Mouse (Mus musculus) C2C12 (cell line): Measurements from ENCODE around the gene Lrrtm4. TPM values are rescaled to one million over a fixed set of nuclear protein-coding genes. Genes with fewer than 3 reads are reported as not detected.

Experiments
- H3K27me3 ChIP-seq: one replicate; pipeline ENCODE4 v1.6.1; 2011; ENCODE audit not compliant: control insufficient read depth, insufficient read depth, insufficient read length
- H3K36me3 ChIP-seq: one replicate; pipeline ENCODE4 v1.6.1; 2011; ENCODE audit not compliant: control insufficient read depth, insufficient read depth
- H3K4me3 ChIP-seq: one replicate; pipeline ENCODE4 v1.5.1; 2011; ENCODE audit warnings: mild to moderate bottlenecking, control low read depth; ENCODE audit not compliant: poor library complexity, insufficient read depth, severe bottlenecking
- H3K79me2 ChIP-seq: one replicate; pipeline ENCODE4 v1.6.1; 2011; ENCODE audit not compliant: control insufficient read depth, insufficient read depth
- H3K79me3 ChIP-seq: one replicate; pipeline ENCODE4 v1.6.1; 2011; ENCODE audit warnings: low read depth, control low read depth
- H3ac ChIP-seq: one replicate; pipeline ENCODE3; 2011; ENCODE audit warnings: low read depth; ENCODE audit not compliant: control insufficient read depth, insufficient read length
- CEBPB ChIP-seq: IDR thresholded peaks from one replicate; pipeline ENCODE4 v1.6.1; 2011; ENCODE audit warnings: low read depth, mild to moderate bottlenecking, control low read depth, moderate library complexity
- CTCF ChIP-seq: IDR thresholded peaks from one replicate; pipeline ENCODE4 v1.5.1; 2011; ENCODE audit not compliant: control insufficient read depth, insufficient read depth, insufficient read length
- FOSL1 ChIP-seq: IDR thresholded peaks from one replicate; pipeline ENCODE4 v1.8.0; 2011; ENCODE audit warnings: mild to moderate bottlenecking, low read length; ENCODE audit not compliant: poor library complexity, insufficient read depth, severe bottlenecking
- MAX ChIP-seq: IDR thresholded peaks from one replicate; pipeline ENCODE4 v1.6.1; 2011; ENCODE audit warnings: mild to moderate bottlenecking, control low read depth
- MYOD1 ChIP-seq: IDR thresholded peaks from one replicate; pipeline ENCODE4 v1.6.1; 2011; ENCODE audit warnings: low read depth; ENCODE audit not compliant: control insufficient read depth, insufficient read length
- MYOG ChIP-seq: IDR thresholded peaks from one replicate; pipeline ENCODE4 v1.6.1; 2011; ENCODE audit not compliant: control insufficient read depth, insufficient read length; ENCODE audit errors: extremely low read depth
- USF1 ChIP-seq: IDR thresholded peaks from one replicate; pipeline ENCODE4 v1.6.1; 2011; ENCODE audit warnings: low read depth, mild to moderate bottlenecking, control low read depth, moderate library complexity
- polyA plus RNA-seq: library from polyadenylated mRNA; unstranded; fragments of >200 nt; fragmentation: generic; extraction: Trizol; gene quantifications from one replicate; pipeline ENCODE4 v1.2.1, GENCODE M21; 2012; ENCODE audit warnings: missing spikeins

The Lrrtm4 gene
- polyA plus RNA-seq, 1 experiment, result 0.01 TPM

- Histone ChIP-seq H3K4me3 (no peak overlapping the region), H3K36me3 (no peaks in the 10 kb centered on the region), H3ac (no peak overlapping the region), H3K27me3 (no peaks in the 10 kb centered on the region), H3K79me3 (no peaks in the 10 kb centered on the region), H3K79me2 (no peaks in the 10 kb centered on the region)
- TF ChIP-seq MYOG (no peak), FOSL1 (no peak), USF1 (no peak), CEBPB (no peak), MAX (no peak), MYOD1 (no peak), CTCF (no peak)
Observed at GRCm38 (mm10) chr6:80549907-80550306, 531.2 kb downstream of the Lrrtm4 start.

DNA sequence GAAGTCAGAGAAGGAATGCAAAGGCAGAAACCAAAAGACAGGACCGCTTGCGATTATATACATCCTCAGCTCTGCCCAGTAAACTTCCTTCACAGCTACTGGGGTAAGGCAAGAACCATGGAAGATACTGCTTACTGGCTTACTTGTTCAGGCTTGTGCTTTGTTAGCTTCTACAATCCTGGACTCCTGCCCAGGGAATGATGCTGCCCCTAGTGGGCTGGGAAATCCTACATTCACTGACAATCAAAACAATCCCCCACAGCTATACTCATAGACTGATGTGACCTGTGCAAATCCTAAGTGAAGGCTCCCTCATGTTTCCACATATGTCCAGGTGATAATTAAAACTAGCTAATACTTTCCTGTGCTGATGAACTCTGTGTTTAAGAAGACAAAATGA is 534.7 kb downstream of the Lrrtm4 start:
- Histone ChIP-seq H3K27me3 (no peaks in the 10 kb centered on the region), H3K79me3 (no peaks in the 10 kb centered on the region), H3ac (no peak overlapping the region), H3K79me2 (no peaks in the 10 kb centered on the region), H3K4me3 (no peak overlapping the region), H3K36me3 (no peaks in the 10 kb centered on the region)
- no peak for TF ChIP-seq CTCF
- no peak for TF ChIP-seq FOSL1
- no peak for TF ChIP-seq MYOG
- TF ChIP-seq MYOD1, result no peak
- no peak for TF ChIP-seq CEBPB
- no peak for TF ChIP-seq MAX
- no peak for TF ChIP-seq USF1

DNA sequence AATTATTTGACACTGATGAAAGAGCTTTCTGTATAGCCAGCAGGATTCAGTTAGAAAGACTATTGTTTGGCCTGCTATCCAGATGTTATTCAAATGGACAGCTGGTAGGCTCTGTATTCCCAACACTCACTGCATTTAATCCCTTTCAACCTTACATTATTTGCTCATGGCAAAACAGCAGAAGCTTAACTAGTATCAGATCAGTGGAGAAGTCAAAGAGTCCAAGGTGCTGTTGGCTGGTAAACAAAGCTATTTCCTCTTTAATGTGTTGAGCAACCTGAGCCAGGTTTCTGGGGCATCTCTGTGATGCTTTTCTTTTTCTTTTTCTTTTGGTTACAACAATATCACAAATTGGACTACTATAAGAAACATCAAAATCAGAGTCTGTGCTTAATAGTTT is 536.3 kb downstream of the Lrrtm4 start:
- H3K36me3 ChIP-seq, result no peaks in the 10 kb centered on the region
- no peaks in the 10 kb centered on the region for H3K79me3 ChIP-seq
- H3K27me3 ChIP-seq, result no peaks in the 10 kb centered on the region
- H3ac ChIP-seq, result no peak overlapping the region
- TF ChIP-seq FOSL1 (no peak), MAX (no peak), CEBPB (no peak), MYOD1 (no peak), USF1 (no peak), CTCF (no peak), MYOG (no peak)
- no peaks in the 10 kb centered on the region for H3K79me2 ChIP-seq
- H3K4me3 ChIP-seq, result no peak overlapping the region

GRCm38 (mm10) chr6:80577227-80577626 is 558.5 kb downstream of the Lrrtm4 start:
- Histone ChIP-seq H3K4me3 (no peak overlapping the region), H3K79me2 (no peaks in the 10 kb centered on the region), H3K79me3 (no peaks in the 10 kb centered on the region), H3K27me3 (no peaks in the 10 kb centered on the region), H3K36me3 (no peaks in the 10 kb centered on the region), H3ac (no peak overlapping the region)
- TF ChIP-seq MAX (no peak), CEBPB (no peak), MYOD1 (no peak), CTCF (no peak), USF1 (no peak), MYOG (no peak), FOSL1 (no peak)

DNA sequence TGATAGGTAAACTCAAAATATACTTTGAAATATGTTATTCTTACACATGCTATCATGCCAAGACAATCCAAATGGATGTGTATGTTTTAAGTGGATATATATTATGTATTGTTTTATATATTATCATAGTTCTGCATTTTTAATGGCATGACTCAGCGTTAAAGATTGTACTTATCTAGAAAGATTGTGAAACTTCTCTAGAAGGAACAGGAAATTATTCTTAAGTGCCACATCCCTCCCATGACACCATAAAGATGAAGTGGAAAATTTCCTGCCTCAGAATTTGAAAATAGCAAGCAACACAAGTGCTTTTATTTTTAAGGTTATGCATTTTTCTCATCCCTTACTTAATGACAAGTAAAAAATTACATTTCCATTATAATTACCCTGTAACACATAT is 563.5 kb downstream of the Lrrtm4 start:
- Histone ChIP-seq H3K27me3 (no peaks in the 10 kb centered on the region), H3K79me2 (no peaks in the 10 kb centered on the region), H3ac (no peak overlapping the region), H3K4me3 (no peak overlapping the region), H3K36me3 (no peaks in the 10 kb centered on the region), H3K79me3 (no peaks in the 10 kb centered on the region)
- no peak for TF ChIP-seq FOSL1
- no peak for TF ChIP-seq MYOG
- TF ChIP-seq MAX, result no peak
- TF ChIP-seq CTCF, result no peak
- TF ChIP-seq MYOD1, result no peak
- TF ChIP-seq USF1, result no peak
- TF ChIP-seq CEBPB, result no peak

DNA sequence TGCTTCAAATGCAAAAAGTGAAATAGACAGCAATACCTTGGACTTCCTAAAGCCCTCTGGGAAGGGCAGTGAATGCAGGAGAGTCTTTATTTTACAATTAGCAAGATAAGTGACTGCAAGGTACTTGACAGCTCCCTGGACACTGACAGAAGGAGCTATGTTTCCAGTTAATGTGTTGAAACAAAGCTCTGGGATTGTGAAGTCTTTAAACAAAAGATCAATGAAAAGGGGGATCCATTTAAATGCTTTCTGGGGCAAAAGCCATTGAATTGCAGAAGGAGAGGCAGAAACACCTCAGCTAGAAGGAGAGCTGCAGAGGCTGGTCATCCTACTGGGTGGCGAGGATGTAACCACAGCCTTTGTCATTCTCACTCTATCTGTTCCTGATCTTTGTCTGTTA is 571.1 kb downstream of the Lrrtm4 start:
- TF ChIP-seq CEBPB (no peak), MYOD1 (no peak), CTCF (no peak), USF1 (no peak), FOSL1 (no peak), MAX (no peak)
- H3K79me2 ChIP-seq, result no peaks in the 10 kb centered on the region
- H3K36me3 ChIP-seq, result no peaks in the 10 kb centered on the region
- H3K79me3 ChIP-seq, result no peaks in the 10 kb centered on the region
- H3K4me3 ChIP-seq, result no peak overlapping the region
- no peak overlapping the region for H3ac ChIP-seq
- no peaks in the 10 kb centered on the region for H3K27me3 ChIP-seq
